Mouse (Mus musculus) E14TG2a.4 (cell line): Measurements from ENCODE around the gene Prpf38b.

Source experiments
- CTCF ChIP-seq: conservative IDR thresholded peaks from 2 replicates; pipeline ENCODE4 v1.5.1; 2014; ENCODE audit warnings: low read length
- NANOG ChIP-seq: IDR thresholded peaks from 2 replicates; pipeline ENCODE4 v1.6.1; 2014; ENCODE audit warnings: borderline replicate concordance, low read length, mixed read lengths

- no peak for TF ChIP-seq CTCF
- no peak for TF ChIP-seq NANOG
These were observed 14.2 kb upstream of the Prpf38b start for GRCm38 (mm10) chr3:108925677-108926076.
